Mouse (Mus musculus) heart, embryonic 13.5 days (tissue): ENCODE data around the gene Rbms3. TPM values are rescaled to one million over a fixed set of nuclear protein-coding genes. Genes with fewer than 3 reads are reported as not detected.

Source experiments
- ATAC-seq: fragments of 200-750 bp; cut with Nextera tagmentation; 2 replicates; pipeline ENCODE4 v1.8.0; 2017; ENCODE audit warnings: moderate TSS enrichment; ENCODE audit not compliant: insufficient number of reproducible peaks, low FRiP score, low TSS enrichment; ENCODE audit errors: extremely low read depth
- H3K27ac ChIP-seq: fragments of 300-500 bp; sonication (generic); replicated peaks from 2 replicates; pipeline ENCODE4 v1.5.1; 2015; ENCODE audit warnings: moderate library complexity, mild to moderate bottlenecking, inconsistent platforms
- H3K27me3 ChIP-seq: fragments of 300-500 bp; sonication (generic); replicated peaks from 2 replicates; pipeline ENCODE4 v1.6.1; 2015; ENCODE audit warnings: mild to moderate bottlenecking, inconsistent platforms
- H3K36me3 ChIP-seq: fragments of 300-500 bp; sonication (generic); 2 replicates; pipeline ENCODE4 v1.6.1; 2015; ENCODE audit warnings: mild to moderate bottlenecking, inconsistent platforms
- H3K4me1 ChIP-seq: fragments of 300-500 bp; sonication (generic); 2 replicates; pipeline ENCODE4 v1.6.1; 2015; ENCODE audit warnings: inconsistent platforms
- H3K4me2 ChIP-seq: fragments of 300-500 bp; sonication (generic); 2 replicates; pipeline ENCODE4 v1.6.1; 2015; ENCODE audit warnings: inconsistent platforms, mild to moderate bottlenecking, moderate library complexity
- H3K4me3 ChIP-seq: fragments of 300-500 bp; sonication (generic); 2 replicates; pipeline ENCODE4 v1.5.1; 2015; ENCODE audit warnings: moderate library complexity, mild to moderate bottlenecking, inconsistent platforms
- H3K9ac ChIP-seq: fragments of 300-500 bp; sonication (generic); 2 replicates; pipeline ENCODE4 v1.6.1; 2015; ENCODE audit warnings: inconsistent platforms, mild to moderate bottlenecking, moderate library complexity
- H3K9me3 ChIP-seq: fragments of 300-500 bp; sonication (generic); 2 replicates; pipeline ENCODE4 v1.6.1; 2016; ENCODE audit warnings: inconsistent platforms
- WGBS: fragments of 180-500 bp; shearing (Covaris S2); methylation state at CpG from one replicate; pipeline ENCODE4 v1.1.7; 2015; ENCODE audit warnings: mixed read lengths; 5-methylcytosine and 5-hydroxymethylcytosine counted together
- polyA plus RNA-seq: library from polyadenylated mRNA; unstranded; fragments of >200 nt; fragmentation: Nextera tagmentation; extraction: Ambion mirVana; gene quantifications from 2 replicates; pipeline ENCODE4 v1.2.1, GENCODE M21; 2015

The Rbms3 gene
- polyA plus RNA-seq, 1 experiment from 2014 or later, result 36.0 TPM

DNA sequence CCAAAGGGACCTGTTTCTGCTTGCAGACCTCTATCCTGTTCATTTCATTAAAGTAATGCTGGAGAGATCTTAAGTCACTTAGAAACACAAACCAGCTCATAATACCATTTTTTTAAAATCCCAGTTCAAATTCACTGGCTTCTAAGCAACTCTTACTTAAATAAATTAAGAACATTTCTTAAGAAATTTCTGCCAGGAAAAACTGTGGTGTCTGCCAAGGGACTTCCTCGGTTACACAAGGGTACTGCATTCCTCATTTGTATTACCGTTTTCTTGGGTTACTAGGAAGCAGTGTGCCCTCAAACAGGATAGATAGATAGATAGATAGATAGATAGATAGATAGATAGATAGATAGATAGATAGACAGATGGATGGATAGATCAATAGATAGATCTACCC, 627.6 kb downstream of the Rbms3 start:
- ATAC-seq, result no peak
- 60% methylated on average over 2 of the region's 2 CpGs for WGBS
- Histone ChIP-seq H3K27me3 (no peaks in the 10 kb centered on the region), H3K4me2 (no peak overlapping the region), H3K4me3 (no peak overlapping the region), H3K27ac (no peak overlapping the region), H3K4me1 (peaks cover 6% of the 10 kb centered on the region; the same call in 1 of the 2 replicates), H3K9ac (no peak overlapping the region), H3K36me3 (peaks cover 5% of the 10 kb centered on the region; the same call in 1 of the 2 replicates), H3K9me3 (no peaks in the 10 kb centered on the region)

DNA sequence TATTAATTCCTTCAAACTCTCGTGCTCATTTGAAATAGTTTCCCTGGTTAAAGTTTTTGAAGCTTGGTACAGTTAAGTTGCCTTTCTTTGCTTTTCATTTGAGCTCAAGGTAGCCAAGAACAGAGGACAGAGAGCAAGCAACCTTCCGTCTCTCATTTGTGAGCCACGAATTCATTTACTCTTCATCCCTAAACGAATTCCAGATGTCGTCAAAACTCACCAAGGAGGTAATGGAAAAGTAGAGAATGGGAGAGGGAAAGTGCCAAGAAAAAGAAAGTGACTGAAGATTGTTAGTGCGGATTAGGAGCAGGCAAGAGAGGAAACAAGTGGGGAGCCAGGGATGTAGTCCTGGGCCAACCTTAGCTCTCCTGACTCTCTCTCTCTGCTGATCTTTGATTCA, 630.5 kb downstream of the Rbms3 start:
- H3K4me2 ChIP-seq, result no peak overlapping the region
- peaks cover 6% of the 10 kb centered on the region; the same call in 1 of the 2 replicates for H3K4me1 ChIP-seq
- no peaks in the 10 kb centered on the region for H3K9me3 ChIP-seq
- no peak for ATAC-seq
- no peak overlapping the region for H3K27ac ChIP-seq
- H3K4me3 ChIP-seq, result no peak overlapping the region
- no peaks in the 10 kb centered on the region for H3K27me3 ChIP-seq
- WGBS, result 57% methylated on average over 6 of the region's 6 CpGs
- peaks cover 5% of the 10 kb centered on the region; the same call in 1 of the 2 replicates for H3K36me3 ChIP-seq
- H3K9ac ChIP-seq, result no peak overlapping the region

DNA sequence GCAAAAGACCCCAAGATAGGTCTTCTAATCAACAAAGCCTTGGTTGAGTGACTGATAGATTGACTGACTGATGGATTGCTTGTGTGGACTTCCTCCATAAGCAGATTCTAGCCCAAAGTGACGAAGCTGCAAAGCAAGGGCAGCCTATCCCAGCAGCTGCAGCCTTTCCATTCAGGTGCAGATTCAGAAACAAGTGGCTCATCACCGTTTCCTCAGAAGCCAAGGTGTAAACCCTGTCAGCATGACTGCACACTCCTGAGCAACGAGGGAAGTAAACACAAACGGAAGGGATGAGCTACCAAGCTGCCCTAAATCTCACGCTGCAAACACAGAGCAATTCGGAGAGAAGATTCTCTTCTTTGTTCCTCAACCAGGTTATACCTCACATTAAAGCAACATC, 639.4 kb downstream of the Rbms3 start:
- ATAC-seq, result no peak
- 82% methylated on average over 6 of the region's 6 CpGs for WGBS

DNA sequence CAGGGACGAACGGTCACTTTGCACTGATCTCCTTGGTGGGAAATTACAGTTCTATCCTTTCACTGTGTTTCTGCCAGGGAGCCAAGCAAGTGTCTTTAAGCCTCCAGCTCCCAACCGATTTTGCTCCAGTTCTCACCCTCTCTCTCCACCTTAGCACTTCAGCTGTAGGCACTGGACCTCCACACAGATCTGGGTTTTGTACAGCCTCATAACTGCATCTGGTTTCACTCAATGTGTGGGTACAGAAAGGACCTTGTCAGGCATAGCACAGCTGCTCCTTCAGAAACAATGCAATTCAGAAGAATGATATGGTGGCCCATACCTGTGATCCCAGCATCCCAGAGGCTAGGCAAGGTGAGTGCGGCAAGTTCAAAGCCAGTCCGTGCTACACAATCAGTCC, 648.9 kb downstream of the Rbms3 start:
- Histone ChIP-seq H3K9me3 (0 out of 2 replicates have a peak, but pooled peaks cover 4% of the 10 kb centered on the region), H3K4me2 (no peak overlapping the region), H3K27ac (peak overlapping the region; percentile 39; the same call in 1 of the 2 replicates), H3K27me3 (no peaks in the 10 kb centered on the region), H3K4me1 (peaks cover 9% of the 10 kb centered on the region), H3K36me3 (peaks cover 5% of the 10 kb centered on the region; the same call in 1 of the 2 replicates), H3K4me3 (no peak overlapping the region), H3K9ac (no peak overlapping the region)
- WGBS, result 56% methylated on average over 5 of the region's 5 CpGs
- no peak for ATAC-seq

More for the DNA sequence above, 639.4 kb downstream of the Rbms3 start:
- Histone ChIP-seq H3K27me3 (no peaks in the 10 kb centered on the region), H3K36me3 (peaks cover 8% of the 10 kb centered on the region; the same call in 1 of the 2 replicates), H3K9me3 (peaks cover 5% of the 10 kb centered on the region; the same call in 1 of the 2 replicates), H3K4me1 (no peaks in the 10 kb centered on the region), H3K4me2 (no peak overlapping the region), H3K9ac (no peak overlapping the region), H3K27ac (no peak overlapping the region), H3K4me3 (no peak overlapping the region)

DNA sequence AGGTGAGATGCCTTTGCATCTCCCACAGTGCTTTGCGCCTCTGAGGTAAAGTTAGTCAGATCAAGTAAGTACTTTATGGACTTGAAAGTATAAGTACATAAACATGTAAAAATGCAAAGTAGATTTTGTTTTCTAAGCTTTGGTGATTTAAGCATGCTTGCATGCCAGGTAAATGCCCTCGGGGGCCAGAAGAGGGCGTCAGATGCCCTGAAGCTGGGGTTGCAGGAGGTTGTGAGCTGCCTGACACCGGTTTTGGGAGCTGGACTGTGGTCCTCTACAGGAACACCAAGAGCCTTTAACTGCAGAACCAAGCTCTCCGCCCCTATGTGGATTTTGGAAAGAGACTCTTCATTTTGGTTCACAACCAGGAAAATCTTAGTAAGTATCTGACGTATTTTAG, 652.3 kb downstream of the Rbms3 start:
- Histone ChIP-seq H3K36me3 (peaks cover 8% of the 10 kb centered on the region), H3K27me3 (no peaks in the 10 kb centered on the region), H3K9me3 (peaks cover 7% of the 10 kb centered on the region; the same call in 1 of the 2 replicates), H3K4me2 (no peak overlapping the region), H3K27ac (no peak overlapping the region), H3K9ac (no peak overlapping the region), H3K4me1 (peaks cover 17% of the 10 kb centered on the region), H3K4me3 (no peak overlapping the region)
- ATAC-seq, result no peak
- 80% methylated on average over 6 of the region's 6 CpGs for WGBS

DNA sequence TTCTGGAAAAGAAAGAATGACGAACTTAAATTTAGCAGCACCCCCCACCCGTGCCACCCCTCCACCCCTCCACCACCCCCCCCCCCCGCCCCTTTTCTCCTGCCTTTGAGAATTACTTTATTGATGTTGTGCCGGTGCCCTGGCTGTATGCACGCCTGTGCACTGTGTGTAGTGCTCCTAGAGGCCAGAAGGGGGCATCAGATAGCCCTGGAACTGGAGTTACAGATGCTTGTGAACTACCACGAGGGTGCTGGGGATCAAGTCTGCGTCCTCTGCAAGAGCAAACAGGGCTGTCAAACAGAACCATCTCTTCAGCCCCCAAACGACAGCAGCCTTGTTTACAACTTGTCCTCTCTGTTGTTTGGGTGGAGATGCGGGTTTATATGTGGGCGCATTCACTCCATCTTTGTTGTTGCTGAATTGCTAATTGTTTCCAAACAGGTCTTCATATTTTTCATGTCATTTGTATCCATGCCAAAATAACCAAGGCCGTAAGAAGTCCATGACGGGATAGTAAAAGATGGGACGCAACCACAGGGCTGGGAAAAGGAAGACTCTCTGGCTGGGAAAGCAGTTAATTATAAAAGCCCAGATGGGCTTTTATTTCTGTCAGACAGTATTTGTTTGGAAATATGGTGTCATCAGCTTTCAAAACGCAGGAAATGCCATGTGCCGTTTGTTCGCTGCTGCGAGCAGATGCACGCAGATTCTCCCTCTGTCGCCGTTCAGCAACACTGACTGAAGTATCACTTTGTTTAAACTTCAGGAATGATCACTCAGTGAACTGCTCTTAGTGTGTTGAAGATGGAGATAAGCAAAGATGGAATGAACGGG, 652.9 kb downstream of the Rbms3 start:
- peaks cover 17% of the 10 kb centered on the region for H3K4me1 ChIP-seq
- no peak overlapping the region for H3K27ac ChIP-seq
- peaks cover 8% of the 10 kb centered on the region for H3K36me3 ChIP-seq
- H3K9me3 ChIP-seq, result peaks cover 7% of the 10 kb centered on the region; the same call in 1 of the 2 replicates
- ATAC-seq, result no peak
- WGBS, result 82% methylated on average over 21 of the region's 21 CpGs
- no peak overlapping the region for H3K4me2 ChIP-seq
- no peaks in the 10 kb centered on the region for H3K27me3 ChIP-seq
- no peak overlapping the region for H3K9ac ChIP-seq
- H3K4me3 ChIP-seq, result no peak overlapping the region

DNA sequence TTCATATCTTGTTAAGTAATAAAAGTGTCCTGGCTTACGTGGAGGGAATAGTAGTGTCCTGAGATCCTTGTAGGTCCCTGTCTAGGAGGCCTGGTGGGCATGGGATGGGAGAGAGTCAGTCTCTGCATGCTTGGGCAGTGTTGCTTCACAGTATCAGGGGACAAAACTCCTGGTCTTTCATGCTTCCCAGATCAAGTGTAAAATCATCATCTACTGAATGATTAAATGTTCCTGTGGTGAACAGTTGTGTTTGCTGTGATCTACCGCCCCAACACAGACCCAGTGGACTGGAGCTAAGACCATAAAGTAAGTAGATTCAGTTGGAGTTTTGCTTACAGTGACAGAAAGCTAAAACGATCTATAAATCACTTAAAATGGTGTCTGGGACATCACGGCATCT, 654.4 kb downstream of the Rbms3 start:
- Histone ChIP-seq H3K36me3 (peaks cover 8% of the 10 kb centered on the region), H3K4me2 (no peak overlapping the region), H3K4me3 (no peak overlapping the region), H3K9me3 (peaks cover 7% of the 10 kb centered on the region; the same call in 1 of the 2 replicates), H3K27me3 (no peaks in the 10 kb centered on the region), H3K27ac (no peak overlapping the region), H3K9ac (no peak overlapping the region), H3K4me1 (peaks cover 9% of the 10 kb centered on the region)
- 86% methylated on average over 4 of the region's 4 CpGs for WGBS
- ATAC-seq, result no peak

DNA sequence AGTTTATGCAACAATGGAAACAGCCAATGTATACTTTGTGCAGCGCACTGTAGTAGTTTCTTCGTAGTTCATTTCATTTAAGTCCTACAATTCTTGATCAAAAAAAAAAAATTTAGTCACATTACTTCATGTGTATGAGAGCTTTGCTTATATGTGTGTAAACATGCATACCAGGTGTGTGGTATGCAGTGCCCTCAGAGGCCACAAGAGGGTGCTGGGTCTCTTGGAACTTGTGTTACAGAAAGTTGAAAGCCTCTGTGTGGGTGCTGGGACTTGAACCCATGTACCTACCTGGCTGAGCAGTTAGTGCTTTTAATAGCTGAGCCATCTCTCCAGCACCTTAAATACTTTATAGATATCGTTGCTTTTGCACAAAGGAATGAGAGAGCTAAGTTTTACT, 655.6 kb downstream of the Rbms3 start:
- H3K36me3 ChIP-seq, result peaks cover 8% of the 10 kb centered on the region
- WGBS, result 78% methylated on average over 3 of the region's 3 CpGs
- ATAC-seq, result no peak
- H3K4me1 ChIP-seq, result peaks cover 8% of the 10 kb centered on the region
- H3K27ac ChIP-seq, result peak overlapping the region; percentile 70
- H3K4me2 ChIP-seq, result no peak overlapping the region
- no peak overlapping the region for H3K9ac ChIP-seq
- H3K9me3 ChIP-seq, result peaks cover 7% of the 10 kb centered on the region; the same call in 1 of the 2 replicates
- no peak overlapping the region for H3K4me3 ChIP-seq
- no peaks in the 10 kb centered on the region for H3K27me3 ChIP-seq

DNA sequence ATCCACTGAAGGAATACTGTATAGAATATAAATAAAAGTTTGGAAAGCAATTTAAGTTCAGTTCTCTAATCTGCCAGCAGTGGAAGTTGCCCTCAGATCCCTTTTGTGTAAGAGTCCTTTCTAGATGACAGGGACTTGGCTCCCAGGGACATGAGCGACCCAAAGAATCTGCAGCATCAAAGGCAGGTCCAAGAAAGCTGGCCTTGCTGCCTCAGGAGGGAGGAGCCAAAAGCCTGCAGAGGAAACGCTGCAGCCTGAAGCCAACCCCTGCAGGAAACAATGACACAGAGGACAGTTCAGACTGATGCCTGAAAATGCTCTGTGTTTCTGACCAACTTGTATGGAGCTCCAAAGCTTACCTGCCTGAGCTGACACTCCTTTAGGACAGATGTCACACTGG, 656.1 kb downstream of the Rbms3 start:
- Histone ChIP-seq H3K9me3 (peaks cover 7% of the 10 kb centered on the region; the same call in 1 of the 2 replicates), H3K27ac (peak overlapping the region; percentile 70), H3K36me3 (peaks cover 8% of the 10 kb centered on the region; the same call in 1 of the 2 replicates), H3K4me1 (peaks cover 8% of the 10 kb centered on the region), H3K27me3 (no peaks in the 10 kb centered on the region), H3K9ac (no peak overlapping the region), H3K4me3 (no peak overlapping the region), H3K4me2 (no peak overlapping the region)
- no peak for ATAC-seq
- WGBS, result 37% methylated on average over 2 of the region's 2 CpGs

DNA sequence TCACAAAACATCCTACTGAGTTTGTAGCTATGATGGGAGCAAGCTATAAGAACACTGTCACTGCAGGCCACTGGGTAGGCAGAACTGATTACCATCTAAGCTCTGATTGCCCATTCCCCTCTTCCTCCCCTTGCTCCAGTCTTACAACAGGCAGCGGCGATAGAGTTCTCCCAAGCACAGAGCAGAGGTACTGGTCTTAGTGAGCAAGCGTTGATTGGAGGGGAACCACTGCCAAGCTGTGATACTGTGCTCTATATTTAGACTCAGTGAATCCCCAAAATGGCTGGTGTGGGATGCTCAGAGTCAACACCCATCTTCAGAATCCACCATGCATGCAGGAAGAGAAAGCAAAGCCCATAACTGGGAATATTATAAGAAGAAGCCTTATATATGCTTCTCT, 662.4 kb downstream of the Rbms3 start:
- Histone ChIP-seq H3K4me1 (peaks cover 9% of the 10 kb centered on the region), H3K27me3 (no peaks in the 10 kb centered on the region), H3K36me3 (peaks cover 6% of the 10 kb centered on the region; the same call in 1 of the 2 replicates), H3K4me2 (no peak overlapping the region), H3K9me3 (no peaks in the 10 kb centered on the region), H3K4me3 (no peak overlapping the region), H3K9ac (no peak overlapping the region), H3K27ac (no peak overlapping the region)
- 62% methylated on average over 3 of the region's 3 CpGs for WGBS
- no peak for ATAC-seq

DNA sequence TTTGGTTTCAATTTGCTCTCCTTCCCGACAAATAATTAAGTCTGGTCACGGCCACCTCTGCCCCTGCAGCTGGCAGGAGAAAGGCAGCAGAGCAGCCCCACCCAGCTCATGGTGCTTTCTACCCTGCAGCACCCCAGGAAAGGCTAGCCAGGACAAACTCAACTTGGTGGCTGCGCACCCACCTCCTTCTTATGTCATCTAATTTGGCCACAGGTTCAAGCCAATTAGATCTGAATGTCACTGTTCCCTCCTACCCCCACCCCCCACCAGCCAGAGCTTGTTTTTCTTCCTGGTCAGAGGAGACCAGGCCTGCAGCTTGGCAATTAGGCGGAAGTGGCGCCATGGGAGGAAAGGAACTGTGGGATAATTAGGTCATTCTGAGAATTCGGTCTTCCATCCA, 664.0 kb downstream of the Rbms3 start:
- H3K9ac ChIP-seq, result no peak overlapping the region
- ATAC-seq, result no peak
- H3K4me2 ChIP-seq, result no peak overlapping the region
- no peaks in the 10 kb centered on the region for H3K27me3 ChIP-seq
- no peak overlapping the region for H3K27ac ChIP-seq
- 77% methylated on average over 6 of the region's 6 CpGs for WGBS
- no peak overlapping the region for H3K4me3 ChIP-seq
- peaks cover 11% of the 10 kb centered on the region for H3K36me3 ChIP-seq
- H3K4me1 ChIP-seq, result peaks cover 9% of the 10 kb centered on the region
- peaks cover 4% of the 10 kb centered on the region for H3K9me3 ChIP-seq
